Mouse (Mus musculus): ENCODE measurements around the gene Lmtk2. TPM values are rescaled to one million over a fixed set of nuclear protein-coding genes. Genes with fewer than 3 reads are reported as not detected.

Gene Lmtk2
- total and polyA plus RNA-seq, 2 experiments from 2014 or later, result 7.1 to 58.8 TPM

DNA sequence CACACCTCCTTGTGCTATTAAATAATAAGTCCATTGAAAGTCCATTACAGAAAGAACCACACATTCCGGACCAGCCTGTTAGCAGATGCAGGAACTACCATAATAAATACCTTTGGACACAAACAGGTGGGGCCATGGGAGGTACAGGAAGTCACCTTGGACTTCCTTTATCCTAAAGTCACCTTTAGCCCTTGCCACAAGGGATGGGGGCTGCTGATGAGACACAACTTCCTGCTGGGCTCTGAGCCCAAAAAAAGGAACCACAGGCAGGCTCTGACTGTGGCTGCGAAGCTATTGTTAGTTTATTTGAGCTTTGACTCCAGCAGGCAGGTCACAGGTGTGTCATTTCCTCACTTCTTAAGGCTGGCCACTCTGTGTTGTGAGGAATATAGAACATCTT is 13.7 kb upstream of the Lmtk2 start:
- no peak for TF ChIP-seq CTCF (IDR thresholded peaks at IDR 0.05; ENCODE audit: low read depth)
- Histone ChIP-seq H3K9ac (replicated peaks; ENCODE audit: low read length) (no peak overlapping the region), H3K36me3 (ENCODE audit: insufficient read depth, low read length) (no peaks in the 10 kb centered on the region), H3K27me3 (ENCODE audit: insufficient read depth, low read length) (no peaks in the 10 kb centered on the region), H3K4me2 (ENCODE audit: low read depth, low read length) (no peak overlapping the region), H3K9me3 (ENCODE audit: low read length) (no peaks in the 10 kb centered on the region), H3K4me1 (ENCODE audit: insufficient read depth, low read length) (no peaks in the 10 kb centered on the region), H3K27ac (no peak overlapping the region), H3K4me3 (ENCODE audit: low read length) (no peak overlapping the region)
- no peak for ATAC-seq
- 68% methylated on average over 2 of the region's 2 CpGs for WGBS
- DNase-seq (ENCODE audit: low spot score), result no peak

DNA sequence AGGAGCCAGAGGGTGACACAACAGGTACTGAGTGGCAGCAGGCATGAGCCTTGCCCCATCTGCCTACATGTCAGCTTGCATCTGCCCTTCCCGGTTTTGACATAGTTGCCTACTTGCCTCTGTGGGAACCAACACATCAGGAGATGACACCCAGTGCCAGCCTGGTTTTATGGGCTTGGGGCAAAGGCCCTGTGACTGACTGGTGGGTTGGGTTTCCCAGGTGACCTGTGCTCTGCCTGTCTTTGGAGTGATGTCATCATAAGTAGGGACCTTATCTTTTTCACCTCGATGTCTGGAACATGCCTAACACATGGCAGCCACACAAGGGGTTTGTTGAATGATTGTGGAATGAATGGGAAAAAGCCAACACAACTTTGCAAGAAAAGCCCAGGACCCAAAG is 11.9 kb upstream of the Lmtk2 start:
- H3K9me3 ChIP-seq (ENCODE audit: low read length), result no peaks in the 10 kb centered on the region
- H3K4me1 ChIP-seq (ENCODE audit: insufficient read depth, low read length), result no peaks in the 10 kb centered on the region
- H3K36me3 ChIP-seq (ENCODE audit: insufficient read depth, low read length), result no peaks in the 10 kb centered on the region
- 83% methylated on average over 2 of the region's 2 CpGs for WGBS
- no peak overlapping the region for H3K9ac ChIP-seq (replicated peaks; ENCODE audit: low read length)
- TF ChIP-seq CTCF (IDR thresholded peaks at IDR 0.05; ENCODE audit: low read depth), result no peak
- H3K27ac ChIP-seq, result no peak overlapping the region
- ATAC-seq (no peak), DNase-seq (ENCODE audit: low spot score) (no peak)
- H3K27me3 ChIP-seq (ENCODE audit: insufficient read depth, low read length), result no peaks in the 10 kb centered on the region
- H3K4me2 ChIP-seq (ENCODE audit: low read depth, low read length), result no peak overlapping the region
- H3K4me3 ChIP-seq (ENCODE audit: low read length), result no peak overlapping the region

DNA sequence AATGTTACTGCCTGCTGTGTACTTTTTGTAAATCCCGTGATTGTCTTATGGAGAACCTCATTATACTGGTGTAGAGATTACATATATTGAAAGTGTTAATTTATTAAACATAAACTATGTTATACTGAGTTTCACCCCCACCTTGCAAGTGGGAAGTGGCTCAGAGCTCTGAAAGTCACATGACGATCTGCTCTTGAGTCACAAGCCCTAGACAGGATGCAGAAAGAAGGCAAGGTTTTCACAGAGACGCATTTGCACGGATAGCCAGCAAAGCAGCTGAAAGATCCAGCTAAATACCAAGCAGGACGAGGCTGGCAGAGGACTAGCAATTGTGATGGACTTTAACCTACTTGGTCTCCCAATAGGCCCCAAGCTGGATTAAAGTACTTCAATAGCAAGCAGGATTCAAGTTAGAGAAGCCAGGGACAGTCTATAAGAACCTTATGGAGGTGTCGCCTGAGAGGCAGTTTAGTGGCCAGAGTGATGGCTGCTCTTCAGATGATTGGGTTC is 4.7 kb upstream of the Lmtk2 start:
- no peak for ATAC-seq
- no peaks in the 10 kb centered on the region for H3K9me3 ChIP-seq (ENCODE audit: low read length)
- TF ChIP-seq CTCF (IDR thresholded peaks at IDR 0.05; ENCODE audit: low read depth), result no peak
- no peaks in the 10 kb centered on the region for H3K4me1 ChIP-seq (ENCODE audit: insufficient read depth, low read length)
- H3K4me3 ChIP-seq (ENCODE audit: low read length), result no peak overlapping the region
- H3K36me3 ChIP-seq (ENCODE audit: insufficient read depth, low read length), result no peaks in the 10 kb centered on the region
- 79% methylated on average over 6 of the region's 6 CpGs for WGBS
- H3K9ac ChIP-seq (replicated peaks; ENCODE audit: low read length), result no peak overlapping the region
- DNase-seq (ENCODE audit: low spot score), result no peak
- H3K27ac ChIP-seq, result no peak overlapping the region
- H3K4me2 ChIP-seq (ENCODE audit: low read depth, low read length), result no peak overlapping the region
- no peaks in the 10 kb centered on the region for H3K27me3 ChIP-seq (ENCODE audit: insufficient read depth, low read length)

DNA sequence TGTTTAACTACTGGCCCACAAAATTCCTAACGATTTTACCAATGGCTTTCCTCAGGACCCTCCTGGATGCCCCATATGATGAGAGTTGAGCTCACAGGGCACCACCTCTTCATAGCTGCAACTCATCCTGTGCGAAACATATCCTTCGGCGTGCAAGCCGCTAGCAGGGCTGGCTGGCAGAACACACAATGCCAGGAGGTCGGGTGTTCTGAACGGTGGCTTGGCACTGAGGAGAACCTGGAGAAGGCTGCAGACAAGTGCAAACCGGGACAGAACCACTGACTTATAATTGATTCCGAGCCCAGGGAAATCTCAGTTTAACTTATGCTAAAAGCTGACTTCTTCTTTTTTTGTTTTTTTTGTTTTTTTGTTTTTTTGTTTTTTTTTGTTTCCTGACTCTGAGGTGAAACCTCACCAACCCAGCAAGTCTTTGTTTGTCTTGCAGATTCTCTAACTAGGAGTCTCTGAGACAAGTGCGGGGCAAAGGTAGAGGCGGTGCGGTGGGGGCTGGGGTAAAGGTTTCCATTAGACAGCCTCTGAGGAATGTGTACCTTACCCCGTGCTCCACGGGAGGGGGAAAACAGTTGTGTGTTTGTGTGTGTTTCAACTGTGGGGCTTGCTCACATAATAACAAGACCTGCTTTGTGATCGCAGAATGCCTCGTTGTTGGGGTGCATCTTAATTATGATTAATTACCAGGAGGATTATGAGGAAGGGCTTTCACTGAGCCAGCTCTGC is 2.2 kb upstream of the Lmtk2 start:
- no peak overlapping the region for H3K4me3 ChIP-seq (ENCODE audit: low read length)
- H3K27ac ChIP-seq, result no peak overlapping the region
- H3K36me3 ChIP-seq (ENCODE audit: insufficient read depth, low read length), result no peaks in the 10 kb centered on the region
- DNase-seq (ENCODE audit: low spot score), result no peak
- H3K27me3 ChIP-seq (ENCODE audit: insufficient read depth, low read length), result no peaks in the 10 kb centered on the region
- no peak for ATAC-seq
- H3K9me3 ChIP-seq (ENCODE audit: low read length), result no peaks in the 10 kb centered on the region
- 0 out of 2 replicates have a peak, but pooled peaks cover 5% of the 10 kb centered on the region for H3K4me1 ChIP-seq (ENCODE audit: insufficient read depth, low read length)
- no peak overlapping the region for H3K4me2 ChIP-seq (ENCODE audit: low read depth, low read length)
- no peak overlapping the region for H3K9ac ChIP-seq (replicated peaks; ENCODE audit: low read length)
- no peak for TF ChIP-seq CTCF (IDR thresholded peaks at IDR 0.05; ENCODE audit: low read depth)
- 57% methylated on average over 16 of the region's 16 CpGs for WGBS

DNA sequence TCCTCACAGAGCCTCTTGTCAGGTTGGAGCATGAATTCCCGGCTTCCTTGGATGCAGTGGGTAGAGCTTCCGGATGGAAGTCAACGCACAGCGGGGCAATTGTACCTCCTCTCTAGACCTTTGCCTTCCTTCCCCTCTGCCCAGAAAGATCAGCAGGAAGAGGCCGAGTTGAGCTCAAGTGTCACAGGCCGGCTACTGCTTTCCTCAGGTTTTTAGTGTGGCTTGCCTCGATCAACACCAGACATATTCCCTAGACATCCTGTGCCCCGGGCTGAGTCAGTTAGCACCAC is 1.7 kb upstream of the Lmtk2 start:
- Histone ChIP-seq H3K27ac (no peak overlapping the region), H3K27me3 (ENCODE audit: insufficient read depth, low read length) (no peaks in the 10 kb centered on the region), H3K36me3 (ENCODE audit: insufficient read depth, low read length) (no peaks in the 10 kb centered on the region), H3K4me2 (ENCODE audit: low read depth, low read length) (no peak overlapping the region), H3K4me1 (ENCODE audit: insufficient read depth, low read length) (0 out of 2 replicates have a peak, but pooled peaks cover 5% of the 10 kb centered on the region), H3K9me3 (ENCODE audit: low read length) (no peaks in the 10 kb centered on the region), H3K4me3 (ENCODE audit: low read length) (no peak overlapping the region), H3K9ac (replicated peaks; ENCODE audit: low read length) (no peak overlapping the region)
- WGBS, result 42% methylated on average over 8 of the region's 8 CpGs
- ATAC-seq (no peak), DNase-seq (ENCODE audit: low spot score) (no peak)
- TF ChIP-seq CTCF (IDR thresholded peaks at IDR 0.05; ENCODE audit: low read depth), result no peak

DNA sequence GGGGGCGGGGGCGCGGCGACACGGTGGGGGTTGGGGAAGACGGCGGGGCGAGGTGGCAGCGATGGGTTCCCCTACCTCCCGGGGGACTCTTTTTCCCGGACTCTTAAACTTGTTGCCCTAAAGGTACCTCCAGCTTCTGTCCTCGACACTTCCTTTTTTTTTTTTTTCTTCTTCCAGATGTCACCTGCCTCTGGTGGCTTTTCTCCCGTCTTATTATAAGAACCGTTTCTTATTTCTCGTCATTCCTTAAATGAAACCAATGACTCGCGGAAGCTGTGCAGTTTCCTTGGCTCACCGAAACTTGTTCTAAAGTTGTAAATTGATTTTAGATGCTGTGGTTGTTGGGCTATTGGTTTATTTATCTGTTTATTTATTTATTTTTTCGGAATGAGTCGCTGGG is 712 bp downstream of the Lmtk2 start:
- Histone ChIP-seq H3K27me3 (ENCODE audit: insufficient read depth, low read length) (no peaks in the 10 kb centered on the region), H3K36me3 (ENCODE audit: insufficient read depth, low read length) (no peaks in the 10 kb centered on the region), H3K4me1 (ENCODE audit: insufficient read depth, low read length) (0 out of 2 replicates have a peak, but pooled peaks cover 5% of the 10 kb centered on the region), H3K4me2 (ENCODE audit: low read depth, low read length) (peak overlapping the region; percentile 73), H3K9me3 (ENCODE audit: low read length) (no peaks in the 10 kb centered on the region), H3K4me3 (ENCODE audit: low read length) (peak overlapping the region; percentile 99), H3K9ac (replicated peaks; ENCODE audit: low read length) (peak overlapping the region; percentile 95), H3K27ac (peak overlapping the region; percentile 91)
- WGBS, result 2% methylated on average over 15 of the region's 20 CpGs
- ATAC-seq (no peak), DNase-seq (ENCODE audit: low spot score) (peak; percentile 29)
- no peak for TF ChIP-seq CTCF (IDR thresholded peaks at IDR 0.05; ENCODE audit: low read depth)

DNA sequence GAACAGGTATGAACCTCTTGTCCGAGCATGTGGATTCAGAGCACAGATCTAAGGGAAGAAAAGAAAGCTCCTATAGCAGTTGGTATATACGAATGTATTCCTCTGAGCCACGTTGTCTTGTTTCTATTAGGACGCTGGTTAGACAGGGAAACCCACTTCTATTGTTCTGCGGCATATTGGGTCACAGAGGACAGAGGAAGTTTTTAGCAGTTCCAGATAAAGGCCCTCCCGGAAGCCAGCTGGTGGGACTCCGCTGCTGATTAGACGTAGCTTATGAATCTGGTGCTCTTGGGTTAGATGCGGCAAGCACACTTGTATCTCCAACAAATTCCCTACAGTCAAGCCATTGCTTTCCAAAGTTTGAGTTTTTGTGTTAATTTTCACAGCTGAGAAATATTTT is 4.8 kb downstream of the Lmtk2 start:
- H3K4me2 ChIP-seq (ENCODE audit: low read depth, low read length), result no peak overlapping the region
- H3K36me3 ChIP-seq (ENCODE audit: insufficient read depth, low read length), result no peaks in the 10 kb centered on the region
- no peak overlapping the region for H3K27ac ChIP-seq
- TF ChIP-seq CTCF (IDR thresholded peaks at IDR 0.05; ENCODE audit: low read depth), result no peak
- H3K27me3 ChIP-seq (ENCODE audit: insufficient read depth, low read length), result no peaks in the 10 kb centered on the region
- DNase-seq (ENCODE audit: low spot score) (no peak), ATAC-seq (no peak)
- no peaks in the 10 kb centered on the region for H3K9me3 ChIP-seq (ENCODE audit: low read length)
- no peak overlapping the region for H3K9ac ChIP-seq (replicated peaks; ENCODE audit: low read length)
- H3K4me1 ChIP-seq (ENCODE audit: insufficient read depth, low read length), result 0 out of 2 replicates have a peak, but pooled peaks cover 5% of the 10 kb centered on the region
- no peak overlapping the region for H3K4me3 ChIP-seq (ENCODE audit: low read length)
- WGBS, result 63% methylated on average over 9 of the region's 9 CpGs

All from hindbrain, postnatal 0 days (tissue).